Mouse (Mus musculus) hindbrain, embryonic 16.5 days (tissue): Measurements from ENCODE around the gene Snupn. TPM values are rescaled to one million over a fixed set of nuclear protein-coding genes. Genes with fewer than 3 reads are reported as not detected.
"Not testable (repeated sequence)": the region's sequence is repeated elsewhere in the genome, so short reads cannot be mapped to it uniquely, and the experiment has no call there.

Source experiments
- ATAC-seq: fragments of 200-750 bp; cut with Nextera tagmentation; 2 replicates; pipeline ENCODE4 v1.8.0; 2017; ENCODE audit warnings: moderate TSS enrichment, moderate library complexity
- H3K27ac ChIP-seq: fragments of 300-500 bp; sonication (generic); 2 replicates; pipeline ENCODE4 v1.5.1; 2014; ENCODE audit warnings: low read depth, mild to moderate bottlenecking, control low read depth, low read length, moderate library complexity
- H3K27me3 ChIP-seq: fragments of 300-500 bp; sonication (generic); replicated peaks from 2 replicates; pipeline ENCODE4 v1.6.1; 2014; ENCODE audit warnings: low read length; ENCODE audit not compliant: control insufficient read depth, insufficient read depth
- H3K36me3 ChIP-seq: fragments of 300-500 bp; sonication (generic); 2 replicates; pipeline ENCODE4 v1.6.1; 2014; ENCODE audit warnings: mild to moderate bottlenecking, low read length, moderate library complexity, mixed read lengths; ENCODE audit not compliant: control insufficient read depth, insufficient read depth
- H3K4me1 ChIP-seq: fragments of 300-500 bp; sonication (generic); 2 replicates; pipeline ENCODE4 v1.6.1; 2014; ENCODE audit warnings: low read depth, low read length; ENCODE audit not compliant: control insufficient read depth, insufficient read depth
- H3K4me2 ChIP-seq: fragments of 300-500 bp; sonication (generic); 2 replicates; pipeline ENCODE4 v1.6.1; 2014; ENCODE audit warnings: mild to moderate bottlenecking, low read length, control low read depth, moderate library complexity
- H3K4me3 ChIP-seq: fragments of 300-500 bp; sonication (generic); 2 replicates; pipeline ENCODE4 v1.5.1; 2014; ENCODE audit warnings: mild to moderate bottlenecking, low read length, control low read depth, moderate library complexity
- H3K9ac ChIP-seq: fragments of 300-500 bp; sonication (generic); 2 replicates; pipeline ENCODE4 v1.6.1; 2014; ENCODE audit warnings: low read depth, mild to moderate bottlenecking, control low read depth, low read length, moderate library complexity
- H3K9me3 ChIP-seq: fragments of 300-500 bp; sonication (generic); 2 replicates; pipeline ENCODE4 v1.6.1; 2014; ENCODE audit warnings: mild to moderate bottlenecking, low read length, moderate library complexity; ENCODE audit not compliant: control insufficient read depth
- WGBS: fragments of 180-500 bp; shearing (Covaris S2); extraction: QIAGEN DNeasy Blood & Tissue Kit; methylation state at CpG from one replicate; pipeline ENCODE4 v1.1.7; 2014; 5-methylcytosine and 5-hydroxymethylcytosine counted together
- polyA plus RNA-seq: library from polyadenylated mRNA; unstranded; fragments of >200 nt; fragmentation: Nextera tagmentation; extraction: Ambion mirVana; gene quantifications from 2 replicates; pipeline ENCODE4 v1.2.1, GENCODE M21; 2015

Gene Snupn
- polyA plus RNA-seq, 1 experiment from 2014 or later = 28.9 TPM

- H3K9ac ChIP-seq = no peak overlapping the region
- ATAC-seq = no peak
- no peak overlapping the region for H3K27ac ChIP-seq
- no peak overlapping the region for H3K4me3 ChIP-seq
- no peak overlapping the region for H3K4me2 ChIP-seq
- no peaks in the 10 kb centered on the region for H3K4me1 ChIP-seq
- H3K36me3 ChIP-seq = no peaks in the 10 kb centered on the region
- H3K27me3 ChIP-seq = no peaks in the 10 kb centered on the region
- no peaks in the 10 kb centered on the region for H3K9me3 ChIP-seq
- WGBS = 91% methylated on average over 6 of the region's 6 CpGs
Measured at GRCm38 (mm10) chr9:56980186-56980585, 29.5 kb downstream of the Snupn start.

- no peak overlapping the region for H3K27ac ChIP-seq
- no peak overlapping the region for H3K4me3 ChIP-seq
- 81% methylated on average over 1 of the region's 1 CpGs for WGBS
- H3K27me3 ChIP-seq = no peaks in the 10 kb centered on the region
- no peaks in the 10 kb centered on the region for H3K4me1 ChIP-seq
- no peak for ATAC-seq
- H3K9me3 ChIP-seq = no peaks in the 10 kb centered on the region
- no peak overlapping the region for H3K4me2 ChIP-seq
- H3K36me3 ChIP-seq = no peaks in the 10 kb centered on the region
- no peak overlapping the region for H3K9ac ChIP-seq
Measured at GRCm38 (mm10) chr9:56981502-56981901, 30.8 kb downstream of the Snupn start.

GRCm38 (mm10) chr9:56994286-56995197 lies 43.9 kb downstream of the Snupn start, which contains the start of gene Ptpn9:
Gene Ptpn9, plus strand, starts transcription at chr9:56994923.
- Histone ChIP-seq H3K27me3 (no peaks in the 10 kb centered on the region), H3K27ac (peak within 1 kb of the TSS; percentile 98), H3K4me2 (peak within 1 kb of the TSS; percentile 73), H3K9ac (peak within 1 kb of the TSS; percentile 100), H3K4me3 (peak within 1 kb of the TSS; percentile 98), H3K36me3 (no peaks in the 10 kb centered on the region), H3K9me3 (no peaks in the 10 kb centered on the region), H3K4me1 (peaks cover 3% of the 10 kb centered on the region; the same call in 1 of the 2 replicates)
- ATAC-seq = peak; percentile 95
- 2% methylated on average over 58 of the region's 62 CpGs for WGBS

GRCm38 (mm10) chr9:56995198-56996027 lies 44.7 kb downstream of the Snupn start:
- peak overlapping the region; percentile 100 for H3K9ac ChIP-seq
- peak; percentile 65 for ATAC-seq
- peaks cover 3% of the 10 kb centered on the region; the same call in 1 of the 2 replicates for H3K4me1 ChIP-seq
- 0% methylated on average over 58 of the region's 80 CpGs for WGBS
- H3K27ac ChIP-seq = peak overlapping the region; percentile 98
- H3K4me2 ChIP-seq = peak overlapping the region; percentile 73
- no peaks in the 10 kb centered on the region for H3K27me3 ChIP-seq
- no peaks in the 10 kb centered on the region for H3K36me3 ChIP-seq
- no peaks in the 10 kb centered on the region for H3K9me3 ChIP-seq
- H3K4me3 ChIP-seq = peak overlapping the region; percentile 98

GRCm38 (mm10) chr9:56996028-56996346 lies 45.3 kb downstream of the Snupn start:
- Histone ChIP-seq H3K27ac (peak overlapping the region; percentile 98), H3K36me3 (no peaks in the 10 kb centered on the region), H3K4me2 (peak overlapping the region; percentile 73), H3K9me3 (no peaks in the 10 kb centered on the region), H3K4me1 (peaks cover 3% of the 10 kb centered on the region; the same call in 1 of the 2 replicates), H3K4me3 (peak overlapping the region; percentile 98), H3K27me3 (no peaks in the 10 kb centered on the region), H3K9ac (peak overlapping the region; percentile 100)
- 0% methylated on average over 5 of the region's 5 CpGs for WGBS
- 0 out of 2 replicates have a peak, but pooled peaks have one; percentile 5 for ATAC-seq

- H3K9ac ChIP-seq, ATAC-seq, H3K27ac ChIP-seq, H3K27me3 ChIP-seq, H3K9me3 ChIP-seq, H3K4me3 ChIP-seq, H3K4me1 ChIP-seq, H3K36me3 ChIP-seq, H3K4me2 ChIP-seq: not testable (repeated sequence)
- 89% methylated on average over 1 of the region's 1 CpGs for WGBS
Measured at GRCm38 (mm10) chr9:56997206-56997605, 46.5 kb downstream of the Snupn start.

- no peaks in the 10 kb centered on the region for H3K27me3 ChIP-seq
- no peak overlapping the region for H3K4me2 ChIP-seq
- H3K27ac ChIP-seq = no peak overlapping the region
- H3K36me3 ChIP-seq = no peaks in the 10 kb centered on the region
- H3K4me3 ChIP-seq = no peak overlapping the region
- no peaks in the 10 kb centered on the region for H3K9me3 ChIP-seq
- no peaks in the 10 kb centered on the region for H3K4me1 ChIP-seq
- ATAC-seq = no peak
- H3K9ac ChIP-seq = no peak overlapping the region
- whole genome bisulfite sequencing = 73% methylated on average over 4 of the region's 4 CpGs
Measured at GRCm38 (mm10) chr9:57003011-57003410, 52.3 kb downstream of the Snupn start.

GRCm38 (mm10) chr9:57012393-57012792 lies 61.7 kb downstream of the Snupn start:
- 81% methylated on average over 1 of the region's 1 CpGs for whole genome bisulfite sequencing
- H3K9ac ChIP-seq = no peak overlapping the region
- no peak overlapping the region for H3K4me3 ChIP-seq
- no peaks in the 10 kb centered on the region for H3K4me1 ChIP-seq
- no peak overlapping the region for H3K4me2 ChIP-seq
- H3K9me3 ChIP-seq = peaks cover 3% of the 10 kb centered on the region; the same call in 1 of the 2 replicates
- no peak overlapping the region for H3K27ac ChIP-seq
- H3K36me3 ChIP-seq = peaks cover 8% of the 10 kb centered on the region
- ATAC-seq = no peak
- H3K27me3 ChIP-seq = no peaks in the 10 kb centered on the region

GRCm38 (mm10) chr9:57012895-57013294 lies 62.2 kb downstream of the Snupn start:
- Histone ChIP-seq H3K9ac (no peak overlapping the region), H3K27ac (no peak overlapping the region), H3K4me1 (no peaks in the 10 kb centered on the region), H3K4me3 (no peak overlapping the region), H3K27me3 (no peaks in the 10 kb centered on the region), H3K4me2 (no peak overlapping the region), H3K9me3 (peaks cover 3% of the 10 kb centered on the region; the same call in 1 of the 2 replicates), H3K36me3 (peaks cover 8% of the 10 kb centered on the region)
- WGBS = 89% methylated on average over 4 of the region's 4 CpGs
- no peak for ATAC-seq
